Mouse (Mus musculus) lung, postnatal 0 days (tissue): ENCODE data around the gene Gstm1.

Experiments
- CTCF ChIP-seq: IDR thresholded peaks from 2 replicates; pipeline ENCODE4 v1.5.1; 2016; ENCODE audit warnings: antibody characterized with exemption, mild to moderate bottlenecking
- EP300 ChIP-seq: IDR thresholded peaks from 2 replicates; pipeline ENCODE4 v1.6.1; 2016; ENCODE audit warnings: antibody characterized with exemption, mild to moderate bottlenecking, control low read depth

DNA sequence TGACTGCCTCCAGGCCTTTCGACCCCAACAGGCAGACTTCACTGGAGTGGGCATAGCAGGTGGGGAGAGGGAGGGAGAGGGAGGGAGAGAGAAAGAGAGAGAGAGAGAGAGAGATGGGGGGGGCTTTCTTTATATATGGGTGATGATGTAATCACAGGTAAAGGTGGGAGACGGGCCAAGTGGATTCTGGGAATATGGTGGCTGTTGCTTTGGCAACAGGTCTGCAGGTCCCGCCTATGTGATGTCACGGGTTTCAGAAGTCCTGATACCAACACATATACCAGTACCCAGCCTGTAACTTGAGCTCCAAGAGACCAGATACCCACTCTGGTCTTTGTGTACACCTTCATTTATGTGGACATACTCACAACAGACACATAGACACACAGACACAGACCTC is 21.2 kb downstream of the Gstm1 start:
- TF ChIP-seq CTCF (no peak), EP300 (no peak)
